Mouse (Mus musculus) gonadal fat pad, adult 2 months (tissue): ENCODE data around the gene Magea5. TPM values are rescaled to one million over a fixed set of nuclear protein-coding genes. Genes with fewer than 3 reads are reported as not detected.
"Not testable (repeated sequence)": the region's sequence is repeated elsewhere in the genome, so short reads cannot be mapped to it uniquely, and the experiment has no call there.

Experiments used
- DNase-seq: peaks from one replicate; pipeline ENCODE4 v3.0.0-alpha.2; 2012; ENCODE audit warnings: low read depth
- polyA plus RNA-seq: library from polyadenylated mRNA; depleted of rRNA; stranded (reverse); fragments of >200 nt; gene quantifications from 2 replicates; pipeline ENCODE4 v1.2.3, GENCODE M21; 2012; rRNA removed

Magea5 gene
- not detected in 2 replicates for polyA plus RNA-seq

- not testable (repeated sequence) for DNase-seq
Observed at GRCm38 (mm10) chrX:155063045-155063444, at the start of gene Magea5. Gene Magea5, minus strand, starts transcription at chrX:155063145.

GRCm38 (mm10) chrX:155098024-155098423, 35.1 kb upstream of the Magea5 start:
- DNase-seq = no peak

DNA sequence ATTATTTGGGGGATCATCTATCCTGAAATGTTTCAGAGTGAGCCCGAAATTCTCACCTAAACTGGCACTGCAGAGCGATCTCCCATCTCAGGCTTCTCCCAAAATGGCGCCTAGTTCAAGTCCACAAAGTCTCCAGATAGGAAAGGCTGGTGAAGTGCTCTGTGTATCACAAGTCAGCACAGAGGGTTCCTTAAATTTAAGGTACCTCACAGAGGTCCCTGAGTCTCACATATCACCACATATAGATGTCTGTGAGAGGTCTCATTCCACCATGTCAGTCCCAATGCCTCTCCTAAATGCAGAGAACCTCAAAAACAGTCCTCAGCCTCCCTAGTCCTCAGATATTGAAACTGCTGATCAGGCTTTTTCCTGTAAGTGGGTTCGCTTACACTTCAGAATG, 30.6 kb upstream of the Magea5 start, which contains the start of gene Magea2:
Gene Magea2, minus strand, starts transcription at position 101 of the 400 bp plus-strand sequence.
- not testable (repeated sequence) for DNase-seq

GRCm38 (mm10) chrX:155089693-155090092, 26.7 kb upstream of the Magea5 start, which contains the start of gene Magea1:
Gene Magea1, minus strand, starts transcription at chrX:155089793.
- DNase-seq = not testable (repeated sequence)

Other genes starting within 250 kb of the Magea5 start
- gene Cldn34b1, start 172.9 kb downstream of the Magea5 start, polyA plus RNA-seq = not detected in 2 replicates
- not detected in 2 replicates for gene Magea6, start 127.2 kb downstream of the Magea5 start, polyA plus RNA-seq
- gene Magea3, start 113.6 kb downstream of the Magea5 start, polyA plus RNA-seq = not detected in 2 replicates
- not detected in 2 replicates for gene Magea8, start 67.3 kb downstream of the Magea5 start, polyA plus RNA-seq
- not detected in 2 replicates for gene Magea1, start 26.6 kb upstream of the Magea5 start, polyA plus RNA-seq
- not detected in 2 replicates for gene Magea2, start 30.5 kb upstream of the Magea5 start, polyA plus RNA-seq
- 0.23 TPM in 1 of 2 replicates, not detected in the other for gene Cldn34b2, start 65.3 kb upstream of the Magea5 start, polyA plus RNA-seq
- gene Sat1, start 153.3 kb upstream of the Magea5 start, polyA plus RNA-seq = 174 and 201 TPM in 2 replicates
- gene Acot9, start 199.3 kb upstream of the Magea5 start, polyA plus RNA-seq = 44.2 and 54.5 TPM in 2 replicates